Mouse (Mus musculus) small intestine, adult 2 months (tissue): Measurements from ENCODE around the gene Spata16.

Source experiments
- CTCF ChIP-seq: fragments of 200-500 bp; IDR thresholded peaks from 2 replicates; pipeline ENCODE4 v1.5.1; 2012; ENCODE audit warnings: low read depth, mild to moderate bottlenecking, control low read depth, inconsistent platforms, low read length, moderate library complexity, mixed read lengths; ENCODE audit not compliant: insufficient replicate concordance, insufficient read length; ENCODE audit errors: extremely low read depth
- POLR2A ChIP-seq: fragments of 200-500 bp; IDR thresholded peaks from 2 replicates; pipeline ENCODE4 v1.6.1; 2012; ENCODE audit warnings: low read depth, mild to moderate bottlenecking, control low read depth, inconsistent platforms, low read length, moderate library complexity

GRCm38 (mm10) chr3:26845041-26845440 lies 207.6 kb downstream of the Spata16 start:
- no peak for TF ChIP-seq CTCF
- no peak for TF ChIP-seq POLR2A
